Mouse (Mus musculus): ENCODE data around the gene Rnf2.

Gene Rnf2

GRCm38 (mm10) chr1:151500531-151501361, at the start of gene Rnf2:
Rnf2 (minus strand) TSS chr1:151500955.
- DNase-seq (ENCODE audit: low read depth in 1 of 2, low spot score in 2 of 2) = peak; percentile 43 to 79

- DNase-seq (ENCODE audit: low read depth in 1 of 2, low spot score in 2 of 2) = no peak
Measured at GRCm38 (mm10) chr1:151549794-151550193, 49.0 kb upstream of the Rnf2 start.

- DNase-seq (ENCODE audit: low read depth in 1 of 2, low spot score in 2 of 2) = no peak
Measured at GRCm38 (mm10) chr1:151548896-151549610, 48.3 kb upstream of the Rnf2 start.

GRCm38 (mm10) chr1:151545571-151545970, 44.8 kb upstream of the Rnf2 start:
- DNase-seq (ENCODE audit: low read depth in 1 of 2, low spot score in 2 of 2) = no peak

- no peak for DNase-seq (ENCODE audit: low read depth in 1 of 2, low spot score in 2 of 2)
Measured at GRCm38 (mm10) chr1:151544581-151544980, 43.8 kb upstream of the Rnf2 start.

- no peak for DNase-seq (ENCODE audit: low read depth in 1 of 2, low spot score in 2 of 2)
Measured at GRCm38 (mm10) chr1:151543796-151544477, 43.2 kb upstream of the Rnf2 start.

- DNase-seq (ENCODE audit: low read depth in 1 of 2, low spot score in 2 of 2) = no peak
Measured at GRCm38 (mm10) chr1:151526701-151527100, 25.9 kb upstream of the Rnf2 start.

GRCm38 (mm10) chr1:151517571-151518250, 17.0 kb upstream of the Rnf2 start:
- DNase-seq (ENCODE audit: low read depth in 1 of 2, low spot score in 2 of 2) = no peak

- no peak for DNase-seq (ENCODE audit: low read depth in 1 of 2, low spot score in 2 of 2)
Measured at GRCm38 (mm10) chr1:151516871-151517270, 16.1 kb upstream of the Rnf2 start.

GRCm38 (mm10) chr1:151515733-151516132, 15.0 kb upstream of the Rnf2 start:
- DNase-seq (ENCODE audit: low read depth in 1 of 2, low spot score in 2 of 2) = no peak

GRCm38 (mm10) chr1:151514119-151514518, 13.4 kb upstream of the Rnf2 start:
- no peak for DNase-seq (ENCODE audit: low read depth in 1 of 2, low spot score in 2 of 2)

- DNase-seq (ENCODE audit: low read depth in 1 of 2, low spot score in 2 of 2) = no peak
Measured at GRCm38 (mm10) chr1:151510811-151511210, 10.1 kb upstream of the Rnf2 start.

- DNase-seq (ENCODE audit: low read depth in 1 of 2, low spot score in 2 of 2) = peak; percentile 3 to 24
Measured at GRCm38 (mm10) chr1:151499815-151500501, 797 bp downstream of the Rnf2 start.

GRCm38 (mm10) chr1:151498381-151498780, 2.4 kb downstream of the Rnf2 start:
- DNase-seq (ENCODE audit: low read depth in 1 of 2, low spot score in 2 of 2) = no peak

- DNase-seq (ENCODE audit: low read depth in 1 of 2, low spot score in 2 of 2) = no peak
Measured at GRCm38 (mm10) chr1:151497942-151498341, 2.8 kb downstream of the Rnf2 start.

GRCm38 (mm10) chr1:151497028-151497427, 3.7 kb downstream of the Rnf2 start:
- DNase-seq (ENCODE audit: low read depth in 1 of 2, low spot score in 2 of 2) = peak; percentile 8 to 19

GRCm38 (mm10) chr1:151495635-151496285, 5.0 kb downstream of the Rnf2 start:
- no peak for DNase-seq (ENCODE audit: low read depth in 1 of 2, low spot score in 2 of 2)

- DNase-seq (ENCODE audit: low read depth in 1 of 2, low spot score in 2 of 2) = no peak
Measured at GRCm38 (mm10) chr1:151494711-151495110, 6.0 kb downstream of the Rnf2 start.

GRCm38 (mm10) chr1:151493826-151494225, 6.9 kb downstream of the Rnf2 start:
- DNase-seq (ENCODE audit: low read depth in 1 of 2, low spot score in 2 of 2) = no peak

GRCm38 (mm10) chr1:151492419-151492818, 8.3 kb downstream of the Rnf2 start:
- DNase-seq (ENCODE audit: low read depth in 1 of 2, low spot score in 2 of 2) = no peak

Data from monocyte, adult 2 months (primary cell).